Mouse (Mus musculus): ENCODE results near the gene Nr1h4. TPM values are rescaled to one million over a fixed set of nuclear protein-coding genes. Genes with fewer than 3 reads are reported as not detected.

Nr1h4 gene
- polyA plus RNA-seq, 1 experiment from 2014 or later: 10.5 TPM

GRCm38 (mm10) chr10:89443115-89443622 is 90.2 kb downstream of the Nr1h4 start:
- peak overlapping the region; percentile 63 for H3K27ac ChIP-seq (replicated peaks)
- peak overlapping the region; percentile 94 for H3K4me2 ChIP-seq (replicated peaks; ENCODE audit: low read depth)
- no peaks in the 10 kb centered on the region for H3K9me3 ChIP-seq (ENCODE audit: control insufficient read depth, low read length)
- H3K4me1 ChIP-seq (replicated peaks; ENCODE audit: control insufficient read depth, insufficient read depth): no peaks in the 10 kb centered on the region
- DNase-seq (ENCODE audit: low spot score) (peak; percentile 23), ATAC-seq (ENCODE audit: low FRiP score, low TSS enrichment) (peak; percentile 39)
- TF ChIP-seq CTCF (IDR thresholded peaks at IDR 0.05; ENCODE audit: low read depth): no peak
- no peak for TF ChIP-seq EP300 (optimal IDR thresholded peaks at IDR 0.05)
- no peaks in the 10 kb centered on the region for H3K36me3 ChIP-seq (ENCODE audit: control insufficient read depth, insufficient read depth, low read length)
- H3K4me3 ChIP-seq (ENCODE audit: low read depth, low read length): peak overlapping the region; percentile 75
- WGBS: 0% methylated on average over 17 of the region's 17 CpGs
- no peaks in the 10 kb centered on the region for H3K27me3 ChIP-seq (ENCODE audit: control insufficient read depth, insufficient read depth, low read length)
- peak overlapping the region; percentile 69 for H3K9ac ChIP-seq (ENCODE audit: low read length)

- peaks cover 2% of the 10 kb centered on the region; the same call in 1 of the 2 replicates for H3K36me3 ChIP-seq (ENCODE audit: control insufficient read depth, insufficient read depth, low read length)
These were observed 90.7 kb downstream of the Nr1h4 start for GRCm38 (mm10) chr10:89442640-89443039.

GRCm38 (mm10) chr10:89441961-89442360 is 91.4 kb downstream of the Nr1h4 start:
- 94% methylated on average over 3 of the region's 3 CpGs for WGBS
- H3K36me3 ChIP-seq (ENCODE audit: control insufficient read depth, insufficient read depth, low read length): peaks cover 2% of the 10 kb centered on the region; the same call in 1 of the 2 replicates
- H3K4me3 ChIP-seq (ENCODE audit: low read depth, low read length): no peak overlapping the region
- no peaks in the 10 kb centered on the region for H3K4me1 ChIP-seq (replicated peaks; ENCODE audit: control insufficient read depth, insufficient read depth)
- H3K9ac ChIP-seq (ENCODE audit: low read length): no peak overlapping the region
- no peak overlapping the region for H3K4me2 ChIP-seq (replicated peaks; ENCODE audit: low read depth)
- H3K9me3 ChIP-seq (ENCODE audit: control insufficient read depth, low read length): no peaks in the 10 kb centered on the region
- ATAC-seq (ENCODE audit: low FRiP score, low TSS enrichment) (no peak), DNase-seq (ENCODE audit: low spot score) (no peak)
- no peak for TF ChIP-seq EP300 (optimal IDR thresholded peaks at IDR 0.05)
- no peak for TF ChIP-seq CTCF (IDR thresholded peaks at IDR 0.05; ENCODE audit: low read depth)
- H3K27me3 ChIP-seq (ENCODE audit: control insufficient read depth, insufficient read depth, low read length): no peaks in the 10 kb centered on the region
- H3K27ac ChIP-seq (replicated peaks): no peak overlapping the region

More at GRCm38 (mm10) chr10:89442640-89443039, 90.7 kb downstream of the Nr1h4 start:
- 11% methylated on average over 4 of the region's 4 CpGs for WGBS
- no peak overlapping the region for H3K27ac ChIP-seq (replicated peaks)
- H3K4me3 ChIP-seq (ENCODE audit: low read depth, low read length): peak overlapping the region; percentile 75
- no peaks in the 10 kb centered on the region for H3K4me1 ChIP-seq (replicated peaks; ENCODE audit: control insufficient read depth, insufficient read depth)
- DNase-seq (ENCODE audit: low spot score) (no peak), ATAC-seq (ENCODE audit: low FRiP score, low TSS enrichment) (no peak)
- H3K9me3 ChIP-seq (ENCODE audit: control insufficient read depth, low read length): no peaks in the 10 kb centered on the region
- H3K4me2 ChIP-seq (replicated peaks; ENCODE audit: low read depth): peak overlapping the region; percentile 94
- no peaks in the 10 kb centered on the region for H3K27me3 ChIP-seq (ENCODE audit: control insufficient read depth, insufficient read depth, low read length)
- H3K9ac ChIP-seq (ENCODE audit: low read length): peak overlapping the region; percentile 69
- TF ChIP-seq EP300 (optimal IDR thresholded peaks at IDR 0.05) (no peak), CTCF (IDR thresholded peaks at IDR 0.05; ENCODE audit: low read depth) (no peak)

GRCm38 (mm10) chr10:89439380-89439779 is 94.0 kb downstream of the Nr1h4 start:
- Histone ChIP-seq H3K9ac (ENCODE audit: low read length) (no peak overlapping the region), H3K9me3 (ENCODE audit: control insufficient read depth, low read length) (no peaks in the 10 kb centered on the region), H3K4me2 (replicated peaks; ENCODE audit: low read depth) (no peak overlapping the region), H3K4me1 (replicated peaks; ENCODE audit: control insufficient read depth, insufficient read depth) (no peaks in the 10 kb centered on the region), H3K27ac (replicated peaks) (no peak overlapping the region), H3K36me3 (ENCODE audit: control insufficient read depth, insufficient read depth, low read length) (peaks cover 2% of the 10 kb centered on the region; the same call in 1 of the 2 replicates), H3K4me3 (ENCODE audit: low read depth, low read length) (no peak overlapping the region), H3K27me3 (ENCODE audit: control insufficient read depth, insufficient read depth, low read length) (no peaks in the 10 kb centered on the region)
- TF ChIP-seq CTCF (IDR thresholded peaks at IDR 0.05; ENCODE audit: low read depth) (no peak), EP300 (optimal IDR thresholded peaks at IDR 0.05) (no peak)
- no peak for ATAC-seq (ENCODE audit: low FRiP score, low TSS enrichment)
- DNase-seq (ENCODE audit: low spot score): no peak
- 55% methylated on average over 7 of the region's 7 CpGs for WGBS

- no peak overlapping the region for H3K4me2 ChIP-seq (replicated peaks; ENCODE audit: low read depth)
- ATAC-seq (ENCODE audit: low FRiP score, low TSS enrichment): no peak
These were observed 95.4 kb downstream of the Nr1h4 start for GRCm38 (mm10) chr10:89437996-89438395.

GRCm38 (mm10) chr10:89437472-89437871 is 95.9 kb downstream of the Nr1h4 start:
- H3K27ac ChIP-seq (replicated peaks): no peak overlapping the region
- no peaks in the 10 kb centered on the region for H3K9me3 ChIP-seq (ENCODE audit: control insufficient read depth, low read length)
- no peak overlapping the region for H3K4me3 ChIP-seq (ENCODE audit: low read depth, low read length)
- H3K4me1 ChIP-seq (replicated peaks; ENCODE audit: control insufficient read depth, insufficient read depth): no peaks in the 10 kb centered on the region
- no peak for TF ChIP-seq CTCF (IDR thresholded peaks at IDR 0.05; ENCODE audit: low read depth)
- no peak for TF ChIP-seq EP300 (optimal IDR thresholded peaks at IDR 0.05)
- H3K27me3 ChIP-seq (ENCODE audit: control insufficient read depth, insufficient read depth, low read length): no peaks in the 10 kb centered on the region
- ATAC-seq (ENCODE audit: low FRiP score, low TSS enrichment): no peak
- H3K36me3 ChIP-seq (ENCODE audit: control insufficient read depth, insufficient read depth, low read length): peaks cover 2% of the 10 kb centered on the region; the same call in 1 of the 2 replicates
- H3K4me2 ChIP-seq (replicated peaks; ENCODE audit: low read depth): no peak overlapping the region
- H3K9ac ChIP-seq (ENCODE audit: low read length): no peak overlapping the region
- WGBS: 83% methylated on average over 9 of the region's 9 CpGs
- DNase-seq (ENCODE audit: low spot score): no peak

More at GRCm38 (mm10) chr10:89437996-89438395, 95.4 kb downstream of the Nr1h4 start:
- no peak overlapping the region for H3K27ac ChIP-seq (replicated peaks)
- no peak overlapping the region for H3K4me3 ChIP-seq (ENCODE audit: low read depth, low read length)
- no peak overlapping the region for H3K9ac ChIP-seq (ENCODE audit: low read length)
- 79% methylated on average over 12 of the region's 12 CpGs for WGBS
- H3K36me3 ChIP-seq (ENCODE audit: control insufficient read depth, insufficient read depth, low read length): peaks cover 2% of the 10 kb centered on the region; the same call in 1 of the 2 replicates
- TF ChIP-seq EP300 (optimal IDR thresholded peaks at IDR 0.05): no peak
- H3K27me3 ChIP-seq (ENCODE audit: control insufficient read depth, insufficient read depth, low read length): no peaks in the 10 kb centered on the region
- no peaks in the 10 kb centered on the region for H3K4me1 ChIP-seq (replicated peaks; ENCODE audit: control insufficient read depth, insufficient read depth)
- DNase-seq (ENCODE audit: low spot score): no peak
- no peaks in the 10 kb centered on the region for H3K9me3 ChIP-seq (ENCODE audit: control insufficient read depth, low read length)

Measured in stomach, postnatal 0 days (tissue).